Mouse (Mus musculus) MEL (cell line): ENCODE measurements at regions not wholly inside any gene's neighbourhood (a gene's known extent, or its start where the extent isn't known, plus 50 kb on each side); places are given as distances from the start of the nearest gene placed in this dataset.

Source experiments
- DNase-seq: peaks from one replicate; pipeline ENCODE4 v3.0.0; 2011; ENCODE audit warnings: low read depth, low spot score
- H3K27ac ChIP-seq: 2 replicates; pipeline ENCODE4 v1.5.1; 2012; ENCODE audit warnings: low read depth, mild to moderate bottlenecking, control low read depth, low read length, moderate library complexity; ENCODE audit not compliant: control insufficient read depth
- H3K27me3 ChIP-seq, 2 experiments: fragments of 150-350 bp in 1 of 2; sonication (generic) in 1 of 2; 2 replicates each; pipeline ENCODE4 v1.6.1; 2012; ENCODE audit warnings: low read length in 2 of 2, mild to moderate bottlenecking in 2 of 2, improper control_type of control experiment in 1 of 2, moderate library complexity in 1 of 2; ENCODE audit not compliant: insufficient read depth in 2 of 2, control insufficient read depth in 1 of 2
- H3K36me3 ChIP-seq, 2 experiments: 2 replicates each; pipeline ENCODE4 v1.6.1; 2012 to 2014; ENCODE audit warnings: low read length in 2 of 2, improper control_type of control experiment in 1 of 2, inconsistent platforms in 1 of 2, mild to moderate bottlenecking in 1 of 2; ENCODE audit not compliant: insufficient read depth in 2 of 2, control insufficient read depth in 1 of 2
- H3K4me1 ChIP-seq, 2 experiments: fragments of 150-350 bp in 1 of 2; sonication (generic) in 1 of 2; 2 replicates each; pipeline ENCODE4 v1.6.1; 2012; ENCODE audit warnings: low read length in 2 of 2, improper control_type of control experiment in 1 of 2, mild to moderate bottlenecking in 1 of 2; ENCODE audit not compliant: insufficient read depth in 2 of 2, control insufficient read depth in 1 of 2
- H3K4me3 ChIP-seq, 2 experiments: fragments of 150-350 bp in 1 of 2; sonication (generic) in 1 of 2; 2 replicates each; pipeline ENCODE4 v1.5.1; 2012; ENCODE audit warnings: low read depth in 2 of 2, low read length in 2 of 2, mild to moderate bottlenecking in 2 of 2, moderate library complexity in 2 of 2, control low read depth in 1 of 2, improper control_type of control experiment in 1 of 2; ENCODE audit not compliant: control insufficient read depth in 1 of 2, insufficient read depth in 1 of 2
- H3K79me2 ChIP-seq: 2 replicates; pipeline ENCODE4 v1.6.1; 2012; ENCODE audit warnings: mild to moderate bottlenecking, low read length, moderate library complexity; ENCODE audit not compliant: control insufficient read depth, poor library complexity, insufficient read depth
- H3K9ac ChIP-seq: 2 replicates; pipeline ENCODE4 v1.6.1; 2012; ENCODE audit warnings: low read depth, mild to moderate bottlenecking, control low read depth, low read length, moderate library complexity; ENCODE audit not compliant: control insufficient read depth, poor library complexity, severe bottlenecking
- H3K9me3 ChIP-seq: fragments of 150-350 bp; sonication (generic); replicated peaks from 2 replicates; pipeline ENCODE4 v1.6.1; 2012; ENCODE audit warnings: mild to moderate bottlenecking, low read length, improper control_type of control experiment, moderate library complexity; ENCODE audit not compliant: insufficient read depth
- CHD1 ChIP-seq: IDR thresholded peaks from 2 replicates; pipeline ENCODE4 v1.6.1; 2012; ENCODE audit warnings: low read depth, mild to moderate bottlenecking, inconsistent platforms, low read length, improper control_type of control experiment
- E2F4 ChIP-seq: IDR thresholded peaks from 2 replicates; pipeline ENCODE4 v1.6.1; 2011; ENCODE audit warnings: low read depth, low read length, improper control_type of control experiment, borderline replicate concordance
- ELF1 ChIP-seq: IDR thresholded peaks from 2 replicates; pipeline ENCODE4 v1.6.1; 2014; ENCODE audit warnings: low read depth, mild to moderate bottlenecking, inconsistent platforms, low read length, improper control_type of control experiment, moderate library complexity
- ETS1 ChIP-seq: IDR thresholded peaks from 2 replicates; pipeline ENCODE4 v1.6.1; 2012; ENCODE audit warnings: low read depth, mild to moderate bottlenecking, inconsistent platforms, low read length, improper control_type of control experiment, moderate library complexity
- GATA1 ChIP-seq: IDR thresholded peaks from 2 replicates; pipeline ENCODE4 v1.6.1; 2011; ENCODE audit warnings: low read depth, low read length, improper control_type of control experiment
- MAFK ChIP-seq: IDR thresholded peaks from 2 replicates; pipeline ENCODE4 v1.6.1; 2011; ENCODE audit warnings: low read depth, mild to moderate bottlenecking, low read length, improper control_type of control experiment, borderline replicate concordance
- MEF2A ChIP-seq: IDR thresholded peaks from 2 replicates; pipeline ENCODE4 v1.6.1; 2014; ENCODE audit warnings: low read depth, mild to moderate bottlenecking, inconsistent platforms, low read length, improper control_type of control experiment; ENCODE audit not compliant: poor library complexity, insufficient replicate concordance, severe bottlenecking; ENCODE audit errors: extremely low read depth
- MYB ChIP-seq: IDR thresholded peaks from 2 replicates; pipeline ENCODE4 v1.6.1; 2011; ENCODE audit warnings: mild to moderate bottlenecking, low read depth, low read length, improper control_type of control experiment
- MYC ChIP-seq: IDR thresholded peaks from 2 replicates; pipeline ENCODE4 v1.6.1; 2011; ENCODE audit warnings: low read depth, mild to moderate bottlenecking, low read length, improper control_type of control experiment, moderate library complexity
- TAL1 ChIP-seq: IDR thresholded peaks from 2 replicates; pipeline ENCODE4 v1.6.1; 2012; ENCODE audit warnings: mild to moderate bottlenecking, inconsistent platforms, low read length, moderate library complexity, mixed read lengths
- UBTF ChIP-seq: IDR thresholded peaks from 2 replicates; pipeline ENCODE4 v1.6.1; 2012; ENCODE audit warnings: low read depth, mild to moderate bottlenecking, inconsistent platforms, low read length, improper control_type of control experiment, moderate library complexity, borderline replicate concordance; ENCODE audit not compliant: insufficient read depth
- USF2 ChIP-seq, 2 experiments: IDR thresholded peaks; 2 replicates each; pipeline ENCODE4 v1.6.1; 2011 to 2012; ENCODE audit warnings: improper control_type of control experiment in 2 of 2, low read length in 2 of 2, borderline replicate concordance in 1 of 2, inconsistent platforms in 1 of 2, low read depth in 1 of 2, mild to moderate bottlenecking in 1 of 2; ENCODE audit not compliant: insufficient read depth in 1 of 2

DNA sequence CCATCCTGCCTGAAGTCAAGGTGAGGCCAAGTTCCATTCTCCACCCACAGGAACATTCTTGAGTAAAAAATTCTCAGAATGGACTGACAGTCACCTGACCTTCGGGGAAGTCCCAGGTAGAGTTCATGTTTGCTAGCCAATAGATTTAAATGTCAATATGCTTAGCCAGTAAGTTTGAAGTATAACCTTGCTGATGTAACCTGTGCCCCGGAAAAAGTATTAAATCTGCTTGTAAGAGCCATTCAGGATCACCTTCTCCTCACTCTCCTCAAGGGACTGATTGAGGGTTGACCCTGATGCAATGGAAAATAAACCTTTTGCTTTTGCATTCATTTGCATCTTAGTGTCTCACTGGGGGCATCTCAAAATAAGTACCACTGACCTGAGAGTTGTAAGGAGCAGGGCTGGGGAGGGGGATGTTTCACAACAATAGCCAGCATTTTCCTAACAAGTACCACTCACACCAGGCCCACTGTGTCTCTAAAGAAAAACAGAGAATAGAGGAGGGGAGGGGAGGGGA lies 60.3 kb upstream of the Ptprk start:
- no peaks in the 10 kb centered on the region for H3K36me3 ChIP-seq
- H3K9ac ChIP-seq: no peak overlapping the region
- no peak overlapping the region for H3K4me3 ChIP-seq
- H3K9me3 ChIP-seq: no peaks in the 10 kb centered on the region
- no peaks in the 10 kb centered on the region for H3K27me3 ChIP-seq
- DNase-seq: no peak
- TF ChIP-seq CHD1 (no peak), E2F4 (no peak), MAFK (no peak), UBTF (no peak), MYB (no peak), MEF2A (no peak), GATA1 (no peak), ELF1 (no peak), MYC (no peak), USF2 (IDR thresholded peaks at IDR 0.05; ENCODE audit: borderline replicate concordance in 1 of 2, insufficient read depth in 1 of 2, low read depth in 1 of 2, low read length in 2 of 2) (no peak), TAL1 (no peak), ETS1 (no peak)
- TF ChIP-seq, all 39 proteins: peak for 0
- H3K79me2 ChIP-seq: no peaks in the 10 kb centered on the region
- H3K27ac ChIP-seq: no peak overlapping the region
- H3K4me1 ChIP-seq: no peaks in the 10 kb centered on the region
